Mouse (Mus musculus) right cerebral cortex, postnatal 25 days (tissue): Measurements from ENCODE around the gene Acpp.

Experiments
- DNase-seq: peaks from one replicate; pipeline ENCODE4 v3.0.0; 2022

Acpp gene

GRCm38 (mm10) chr9:104251111-104251510 is 86.4 kb downstream of the Acpp start:
- no peak for DNase-seq

GRCm38 (mm10) chr9:104247307-104247987 is 90.1 kb downstream of the Acpp start:
- DNase-seq: no peak

GRCm38 (mm10) chr9:104243799-104244466 is 93.6 kb downstream of the Acpp start:
- no peak for DNase-seq

GRCm38 (mm10) chr9:104240146-104240545 is 97.4 kb downstream of the Acpp start:
- DNase-seq: no peak

- no peak for DNase-seq
Measured at GRCm38 (mm10) chr9:104239076-104239475, 98.5 kb downstream of the Acpp start.
